Mouse (Mus musculus): ENCODE results near the gene Olfr689. TPM values are rescaled to one million over a fixed set of nuclear protein-coding genes. Genes with fewer than 3 reads are reported as not detected.
"Not testable (repeated sequence)": the region's sequence is repeated elsewhere in the genome, so short reads cannot be mapped to it uniquely, and the experiment has no call there.

Olfr689 gene
- total and polyA plus RNA-seq, 2 experiments from 2014 or later = 0.05 TPM; not detected in 1

GRCm38 (mm10) chr7:105342752-105343151 lies 31.8 kb downstream of the Olfr689 start:
- Histone ChIP-seq H3K36me3 (ENCODE audit: insufficient read depth, low read length) (no peaks in the 10 kb centered on the region), H3K9me3 (ENCODE audit: low read length) (no peaks in the 10 kb centered on the region), H3K4me3 (ENCODE audit: low read length) (no peak overlapping the region), H3K4me1 (ENCODE audit: insufficient read depth, low read length) (no peaks in the 10 kb centered on the region), H3K27ac (no peak overlapping the region), H3K27me3 (ENCODE audit: insufficient read depth, low read length) (no peaks in the 10 kb centered on the region), H3K9ac (replicated peaks; ENCODE audit: low read length) (no peak overlapping the region), H3K4me2 (ENCODE audit: low read depth, low read length) (no peak overlapping the region)
- ATAC-seq (no peak), DNase-seq (ENCODE audit: low spot score) (no peak)
- WGBS = 71% methylated on average over 2 of the region's 2 CpGs
- no peak for TF ChIP-seq CTCF (IDR thresholded peaks at IDR 0.05; ENCODE audit: low read depth)

- peak; percentile 83 for ATAC-seq
- H3K4me2 ChIP-seq (ENCODE audit: low read depth, low read length); DNase-seq (ENCODE audit: low spot score); H3K4me3 ChIP-seq (ENCODE audit: low read length); H3K9me3 ChIP-seq (ENCODE audit: low read length); H3K27me3 ChIP-seq (ENCODE audit: insufficient read depth, low read length); H3K27ac ChIP-seq; H3K4me1 ChIP-seq (ENCODE audit: insufficient read depth, low read length); H3K9ac ChIP-seq (replicated peaks; ENCODE audit: low read length); H3K36me3 ChIP-seq (ENCODE audit: insufficient read depth, low read length): not testable (repeated sequence)
- no CpG with 5 or more reads among the region's 5 CpGs for WGBS
These were observed 45.1 kb downstream of the Olfr689 start for GRCm38 (mm10) chr7:105356064-105356463.

- 94% methylated on average over 1 of the region's 2 CpGs for WGBS
- H3K27me3 ChIP-seq (ENCODE audit: insufficient read depth, low read length); H3K4me3 ChIP-seq (ENCODE audit: low read length); H3K9me3 ChIP-seq (ENCODE audit: low read length); H3K9ac ChIP-seq (replicated peaks; ENCODE audit: low read length); H3K4me1 ChIP-seq (ENCODE audit: insufficient read depth, low read length); H3K36me3 ChIP-seq (ENCODE audit: insufficient read depth, low read length); H3K4me2 ChIP-seq (ENCODE audit: low read depth, low read length); DNase-seq (ENCODE audit: low spot score); H3K27ac ChIP-seq: not testable (repeated sequence)
- peak; percentile 94 for ATAC-seq
These were observed 45.5 kb downstream of the Olfr689 start for GRCm38 (mm10) chr7:105356487-105356886.

GRCm38 (mm10) chr7:105361713-105362112 lies 50.7 kb downstream of the Olfr689 start:
- no peak for TF ChIP-seq CTCF (IDR thresholded peaks at IDR 0.05; ENCODE audit: low read depth)
- Histone ChIP-seq H3K4me1 (ENCODE audit: insufficient read depth, low read length) (no peaks in the 10 kb centered on the region), H3K4me2 (ENCODE audit: low read depth, low read length) (no peak overlapping the region), H3K9me3 (ENCODE audit: low read length) (no peaks in the 10 kb centered on the region), H3K27ac (no peak overlapping the region), H3K9ac (replicated peaks; ENCODE audit: low read length) (no peak overlapping the region), H3K36me3 (ENCODE audit: insufficient read depth, low read length) (no peaks in the 10 kb centered on the region), H3K4me3 (ENCODE audit: low read length) (no peak overlapping the region), H3K27me3 (ENCODE audit: insufficient read depth, low read length) (no peaks in the 10 kb centered on the region)
- 86% methylated on average over 2 of the region's 2 CpGs for WGBS
- ATAC-seq = no peak
- no peak for DNase-seq (ENCODE audit: low spot score)

GRCm38 (mm10) chr7:105367268-105367667 lies 56.3 kb downstream of the Olfr689 start:
- H3K9me3 ChIP-seq (ENCODE audit: low read length) = no peaks in the 10 kb centered on the region
- WGBS = 88% methylated on average over 5 of the region's 5 CpGs
- TF ChIP-seq CTCF (IDR thresholded peaks at IDR 0.05; ENCODE audit: low read depth) = no peak

GRCm38 (mm10) chr7:105367930-105368329 lies 57.0 kb downstream of the Olfr689 start, which contains the start of gene Olfr692:
TSS of gene Olfr692 (plus strand) at chr7:105368230.
- H3K9ac ChIP-seq (replicated peaks; ENCODE audit: low read length) = no peak within 1 kb of the TSS
- H3K4me1 ChIP-seq (ENCODE audit: insufficient read depth, low read length) = no peaks in the 10 kb centered on the region
- no peak within 1 kb of the TSS for H3K4me2 ChIP-seq (ENCODE audit: low read depth, low read length)
- H3K4me3 ChIP-seq (ENCODE audit: low read length) = no peak within 1 kb of the TSS
- 100% methylated on average over 1 of the region's 1 CpGs for WGBS
- DNase-seq (ENCODE audit: low spot score) (no peak), ATAC-seq (no peak)
- H3K27me3 ChIP-seq (ENCODE audit: insufficient read depth, low read length) = no peaks in the 10 kb centered on the region
- no peak for TF ChIP-seq CTCF (IDR thresholded peaks at IDR 0.05; ENCODE audit: low read depth)
- H3K9me3 ChIP-seq (ENCODE audit: low read length) = no peaks in the 10 kb centered on the region
- no peaks in the 10 kb centered on the region for H3K36me3 ChIP-seq (ENCODE audit: insufficient read depth, low read length)
- H3K27ac ChIP-seq = no peak within 1 kb of the TSS

More at GRCm38 (mm10) chr7:105367268-105367667, 56.3 kb downstream of the Olfr689 start:
- Histone ChIP-seq H3K27me3 (ENCODE audit: insufficient read depth, low read length) (no peaks in the 10 kb centered on the region), H3K4me1 (ENCODE audit: insufficient read depth, low read length) (no peaks in the 10 kb centered on the region), H3K36me3 (ENCODE audit: insufficient read depth, low read length) (no peaks in the 10 kb centered on the region), H3K9ac (replicated peaks; ENCODE audit: low read length) (no peak overlapping the region), H3K4me3 (ENCODE audit: low read length) (no peak overlapping the region), H3K27ac (no peak overlapping the region), H3K4me2 (ENCODE audit: low read depth, low read length) (no peak overlapping the region)
- DNase-seq (ENCODE audit: low spot score) (no peak), ATAC-seq (no peak)

- Histone ChIP-seq H3K9ac (replicated peaks; ENCODE audit: low read length) (no peak overlapping the region), H3K36me3 (ENCODE audit: insufficient read depth, low read length) (peaks cover under 1% of the 10 kb centered on the region; the same call in 1 of the 2 replicates), H3K4me1 (ENCODE audit: insufficient read depth, low read length) (no peaks in the 10 kb centered on the region), H3K4me3 (ENCODE audit: low read length) (no peak overlapping the region), H3K27ac (no peak overlapping the region), H3K9me3 (ENCODE audit: low read length) (no peaks in the 10 kb centered on the region), H3K27me3 (ENCODE audit: insufficient read depth, low read length) (no peaks in the 10 kb centered on the region), H3K4me2 (ENCODE audit: low read depth, low read length) (no peak overlapping the region)
- WGBS = 92% methylated on average over 4 of the region's 4 CpGs
- ATAC-seq = no peak
- no peak for TF ChIP-seq CTCF (IDR thresholded peaks at IDR 0.05; ENCODE audit: low read depth)
- no peak for DNase-seq (ENCODE audit: low spot score)
These were observed 57.6 kb downstream of the Olfr689 start for GRCm38 (mm10) chr7:105368521-105368920.

Other genes with a start within 250 kb of the Olfr689 start
- gene Olfr678, start 246.7 kb upstream of the Olfr689 start, total RNA-seq (2014; rRNA removed) = not detected in 2 replicates
- not detected in 2 replicates for gene Olfr678, start 246.7 kb upstream of the Olfr689 start, polyA plus RNA-seq (2015; fragmentation: Nextera tagmentation; extraction: Ambion mirVana)
- not detected in 2 replicates for gene Olfr679, start 230.0 kb upstream of the Olfr689 start, total RNA-seq (2014; rRNA removed)
- gene Olfr679, start 230.0 kb upstream of the Olfr689 start, polyA plus RNA-seq (2015; fragmentation: Nextera tagmentation; extraction: Ambion mirVana) = not detected in 2 replicates
- gene Olfr680-ps1, start 218.3 kb upstream of the Olfr689 start, total RNA-seq (2014; rRNA removed) = not detected in 2 replicates
- not detected in 2 replicates for gene Olfr680-ps1, start 218.3 kb upstream of the Olfr689 start, polyA plus RNA-seq (2015; fragmentation: Nextera tagmentation; extraction: Ambion mirVana)
- gene Olfr681, start 194.3 kb upstream of the Olfr689 start, total RNA-seq (2014; rRNA removed) = not detected in 2 replicates
- gene Olfr681, start 194.3 kb upstream of the Olfr689 start, polyA plus RNA-seq (2015; fragmentation: Nextera tagmentation; extraction: Ambion mirVana) = not detected in 2 replicates
- not detected in 2 replicates for gene Olfr683, start 164.2 kb upstream of the Olfr689 start, total RNA-seq (2014; rRNA removed)
- not detected in 2 replicates for gene Olfr683, start 164.2 kb upstream of the Olfr689 start, polyA plus RNA-seq (2015; fragmentation: Nextera tagmentation; extraction: Ambion mirVana)
- not detected in 2 replicates for gene Olfr684, start 147.5 kb upstream of the Olfr689 start, total RNA-seq (2014; rRNA removed)
- gene Olfr684, start 147.5 kb upstream of the Olfr689 start, polyA plus RNA-seq (2015; fragmentation: Nextera tagmentation; extraction: Ambion mirVana) = not detected in 2 replicates
- 0.52 TPM in 1 of 2 replicates, not detected in the other for gene Olfr685, start 125.2 kb upstream of the Olfr689 start, total RNA-seq (2014; rRNA removed)
- gene Olfr685, start 125.2 kb upstream of the Olfr689 start, polyA plus RNA-seq (2015; fragmentation: Nextera tagmentation; extraction: Ambion mirVana) = not detected in 2 replicates
- 0.10 TPM in 1 of 2 replicates, not detected in the other for gene Olfr686, start 103.7 kb upstream of the Olfr689 start, total RNA-seq (2014; rRNA removed)
- not detected in 2 replicates for gene Olfr686, start 103.7 kb upstream of the Olfr689 start, polyA plus RNA-seq (2015; fragmentation: Nextera tagmentation; extraction: Ambion mirVana)
- not detected in 2 replicates for gene Olfr688, start 23.1 kb upstream of the Olfr689 start, total RNA-seq (2014; rRNA removed)
- gene Olfr688, start 23.1 kb upstream of the Olfr689 start, polyA plus RNA-seq (2015; fragmentation: Nextera tagmentation; extraction: Ambion mirVana) = not detected in 2 replicates
- gene Olfr690, start 22.9 kb downstream of the Olfr689 start, total RNA-seq (2014; rRNA removed) = 0.14 and 0.99 TPM in 2 replicates
- not detected in 2 replicates for gene Olfr690, start 22.9 kb downstream of the Olfr689 start, polyA plus RNA-seq (2015; fragmentation: Nextera tagmentation; extraction: Ambion mirVana)
- 0.52 and 0.75 TPM in 2 replicates for gene Olfr691, start 31.1 kb downstream of the Olfr689 start, total RNA-seq (2014; rRNA removed)
- 0.13 and 0.15 TPM in 2 replicates for gene Olfr691, start 31.1 kb downstream of the Olfr689 start, polyA plus RNA-seq (2015; fragmentation: Nextera tagmentation; extraction: Ambion mirVana)
- gene Olfr692, start 57.1 kb downstream of the Olfr689 start, total RNA-seq (2014; rRNA removed) = not detected in 2 replicates
- gene Olfr692, start 57.1 kb downstream of the Olfr689 start, polyA plus RNA-seq (2015; fragmentation: Nextera tagmentation; extraction: Ambion mirVana) = not detected in 2 replicates
- not detected in 2 replicates for gene Gm5901, start 63.9 kb downstream of the Olfr689 start, total RNA-seq (2014; rRNA removed)
- gene Gm5901, start 63.9 kb downstream of the Olfr689 start, polyA plus RNA-seq (2015; fragmentation: Nextera tagmentation; extraction: Ambion mirVana) = 0.44 TPM in 1 of 2 replicates, not detected in the other
- gene Fam160a2, start 88.9 kb downstream of the Olfr689 start, total RNA-seq (2014; rRNA removed) = 48.0 and 48.8 TPM in 2 replicates
- 30.7 and 33.4 TPM in 2 replicates for gene Fam160a2, start 88.9 kb downstream of the Olfr689 start, polyA plus RNA-seq (2015; fragmentation: Nextera tagmentation; extraction: Ambion mirVana)
- 0.21 TPM in 1 of 2 replicates, not detected in the other for gene Cnga4, start 93.4 kb downstream of the Olfr689 start, total RNA-seq (2014; rRNA removed)
- 0.08 and 0.14 TPM in 2 replicates for gene Cnga4, start 93.4 kb downstream of the Olfr689 start, polyA plus RNA-seq (2015; fragmentation: Nextera tagmentation; extraction: Ambion mirVana)
- gene Cckbr, start 114.6 kb downstream of the Olfr689 start, total RNA-seq (2014; rRNA removed) = 10.7 and 14.2 TPM in 2 replicates
- gene Cckbr, start 114.6 kb downstream of the Olfr689 start, polyA plus RNA-seq (2015; fragmentation: Nextera tagmentation; extraction: Ambion mirVana) = 5.3 TPM in 2 replicates
- 32.8 and 49.5 TPM in 2 replicates for gene Cavin3, start 171.1 kb downstream of the Olfr689 start, total RNA-seq (2014; rRNA removed)
- 47.3 and 52.7 TPM in 2 replicates for gene Cavin3, start 171.1 kb downstream of the Olfr689 start, polyA plus RNA-seq (2015; fragmentation: Nextera tagmentation; extraction: Ambion mirVana)
- gene Smpd1, start 243.2 kb downstream of the Olfr689 start, total RNA-seq (2014; rRNA removed) = 177 and 178 TPM in 2 replicates
- 103 and 108 TPM in 2 replicates for gene Smpd1, start 243.2 kb downstream of the Olfr689 start, polyA plus RNA-seq (2015; fragmentation: Nextera tagmentation; extraction: Ambion mirVana)